Mouse (Mus musculus): Measurements from ENCODE around the gene Nelfcd.

GRCm38 (mm10) chr2:174442460-174442859 is 26.9 kb downstream of the Nelfcd start:
- TF ChIP-seq POLR2A (IDR thresholded peaks at IDR 0.05; ENCODE audit: borderline replicate concordance, control insufficient read depth, low read depth, low read length) (no peak), CTCF (IDR thresholded peaks at IDR 0.05; ENCODE audit: control insufficient read depth, insufficient read depth, low read length) (no peak)

All from bone marrow, adult 2 months (tissue).